Mouse (Mus musculus): ENCODE results near the gene Prkag3.

The Prkag3 gene

DNA sequence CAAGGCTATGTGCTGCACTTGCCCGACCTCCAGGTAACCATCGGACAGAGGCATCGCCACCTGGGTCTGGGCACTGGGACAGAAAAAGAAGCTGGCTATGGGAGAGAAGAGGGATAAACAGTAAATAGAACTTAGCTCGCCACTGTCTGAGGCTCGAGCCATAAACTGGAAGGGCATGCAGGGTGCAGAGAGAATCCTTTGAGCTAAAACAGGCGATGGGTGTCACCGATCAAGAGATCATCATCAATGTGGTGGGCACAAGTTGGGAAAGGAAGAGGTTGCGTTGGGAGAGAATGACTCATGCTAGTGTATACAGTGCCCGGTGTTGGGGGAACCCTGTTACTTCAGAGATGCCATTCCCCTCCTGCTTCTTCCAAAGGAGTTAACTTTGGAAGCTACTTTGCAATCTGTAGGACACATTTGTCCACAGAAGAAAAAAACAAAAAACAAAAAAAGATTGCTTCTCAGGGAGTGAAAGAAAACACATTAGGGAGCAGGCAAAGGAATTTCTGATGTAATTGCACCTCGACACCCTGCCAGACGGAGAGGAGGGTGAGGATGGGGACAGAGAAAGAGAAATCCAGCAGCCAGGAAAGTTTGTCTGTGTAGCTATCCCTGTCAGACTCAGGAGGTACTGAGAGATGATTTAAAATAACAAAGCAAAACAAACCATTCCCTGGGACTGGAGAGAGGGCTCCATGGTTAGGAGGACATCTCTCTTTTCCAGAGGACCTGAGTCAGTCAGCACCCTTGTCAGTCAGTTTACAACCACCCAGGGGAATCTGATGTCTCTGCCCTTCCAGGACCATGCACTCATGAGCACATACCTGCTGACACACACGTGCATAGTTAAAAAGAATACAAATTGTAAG is 34.9 kb downstream of the Prkag3 start:
- DNase-seq (ENCODE audit: extremely low read depth, low read depth, low spot score), result no peak

GRCm38 (mm10) chr1:74713099-74713858 is 35.7 kb downstream of the Prkag3 start, which contains the start of gene Cyp27a1:
Cyp27a1 (plus strand) TSS chr1:74713574.
- no peak for DNase-seq (ENCODE audit: extremely low read depth, low read depth, low spot score)

DNA sequence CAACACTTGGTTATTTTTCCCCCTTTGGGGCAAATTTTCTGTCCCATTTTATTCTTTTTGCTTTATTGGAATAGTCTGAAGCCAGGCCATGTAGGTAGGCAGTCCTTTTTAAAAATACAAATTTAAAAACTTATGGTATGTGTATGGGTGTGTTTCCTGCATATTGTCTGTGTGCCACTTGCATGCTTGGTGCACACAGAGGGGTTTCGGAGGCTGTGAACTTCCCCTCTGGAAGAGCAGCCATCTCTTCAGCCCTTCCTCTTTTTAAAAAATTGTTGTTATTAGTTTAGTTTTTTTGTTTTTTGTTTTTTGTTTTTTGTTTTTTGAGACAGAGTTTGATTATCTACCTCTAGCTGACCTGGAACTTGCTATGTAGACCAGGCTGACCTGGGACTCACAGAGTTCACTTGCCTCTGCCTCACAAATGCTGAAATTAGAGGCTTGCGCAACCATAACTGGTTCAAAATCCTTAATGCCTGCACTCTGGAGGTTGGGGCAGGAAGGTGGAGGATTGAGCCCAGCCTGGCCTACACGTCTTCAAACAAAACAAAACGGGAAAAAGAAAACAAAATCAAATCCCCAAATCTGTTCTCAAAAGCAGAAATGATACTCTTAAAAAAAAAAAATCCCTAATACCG is 36.4 kb downstream of the Prkag3 start:
- DNase-seq (ENCODE audit: extremely low read depth, low read depth, low spot score), result peak; percentile 43

GRCm38 (mm10) chr1:74712046-74712445 is 37.0 kb downstream of the Prkag3 start:
- no peak for DNase-seq (ENCODE audit: extremely low read depth, low read depth, low spot score)

DNA sequence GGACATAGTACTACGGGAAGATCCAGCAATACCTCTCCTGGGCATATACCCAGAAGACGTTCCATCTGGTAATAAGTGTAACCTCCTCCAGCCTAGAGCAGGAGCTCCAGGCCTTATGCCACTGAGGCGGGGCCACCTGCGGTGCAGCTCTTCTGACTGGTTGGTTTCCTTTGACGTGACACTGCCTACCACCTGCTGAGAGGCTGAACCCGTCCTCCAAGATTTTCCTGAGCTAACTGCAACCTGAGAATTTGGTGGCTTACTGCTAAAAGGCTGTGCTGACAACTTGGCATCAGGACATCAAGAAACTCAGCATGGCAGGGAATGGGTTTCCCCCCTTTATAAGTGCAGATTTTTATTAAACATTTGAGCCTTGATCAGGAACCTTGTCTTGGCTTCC is 39.5 kb downstream of the Prkag3 start:
- DNase-seq (ENCODE audit: extremely low read depth, low read depth, low spot score), result no peak

DNA sequence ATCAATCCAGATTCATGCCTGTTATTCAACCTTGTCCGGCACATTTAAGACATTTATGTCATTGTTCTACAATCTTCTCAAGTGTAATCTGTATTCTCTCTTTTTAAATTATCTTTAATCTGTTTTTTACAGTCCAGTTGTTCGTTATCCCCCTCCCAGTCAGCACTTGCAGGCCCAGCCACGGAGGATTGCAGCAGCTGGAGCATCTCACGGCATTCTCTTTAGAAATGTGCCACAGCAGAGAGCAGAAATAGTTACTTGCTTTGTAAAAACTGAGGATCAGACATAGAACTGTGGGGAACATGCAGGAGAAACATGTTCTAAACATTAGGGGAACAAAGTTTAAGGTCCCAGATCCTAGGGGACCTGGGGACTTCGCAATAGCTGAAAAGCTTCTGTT is 44.0 kb downstream of the Prkag3 start:
- no peak for DNase-seq (ENCODE audit: extremely low read depth, low read depth, low spot score)

DNA sequence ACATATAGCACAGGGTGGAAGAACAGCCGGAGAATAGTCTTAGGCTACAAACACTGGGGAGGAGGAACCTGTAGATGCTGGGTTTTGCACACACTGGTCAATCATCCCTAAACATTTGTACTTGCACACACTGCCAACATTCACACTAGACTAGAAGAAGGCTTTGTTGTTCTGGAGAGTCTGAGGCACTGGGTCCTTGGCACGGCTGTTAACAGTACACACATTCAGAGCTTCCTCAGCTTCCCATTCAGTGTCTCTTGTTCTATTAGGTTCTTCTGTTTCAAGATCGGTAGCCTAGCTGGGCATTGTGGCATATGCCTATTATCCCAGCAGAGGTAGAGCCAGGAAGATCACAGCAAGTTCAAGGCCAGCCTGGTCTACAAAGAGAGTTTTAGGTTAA is 44.9 kb downstream of the Prkag3 start:
- DNase-seq (ENCODE audit: extremely low read depth, low read depth, low spot score), result no peak

- no peak for DNase-seq (ENCODE audit: extremely low read depth, low read depth, low spot score)
Observed at GRCm38 (mm10) chr1:74702142-74702553, 46.9 kb downstream of the Prkag3 start.

GRCm38 (mm10) chr1:74698791-74699190 is 50.2 kb downstream of the Prkag3 start:
- DNase-seq (ENCODE audit: extremely low read depth, low read depth, low spot score), result no peak

DNA sequence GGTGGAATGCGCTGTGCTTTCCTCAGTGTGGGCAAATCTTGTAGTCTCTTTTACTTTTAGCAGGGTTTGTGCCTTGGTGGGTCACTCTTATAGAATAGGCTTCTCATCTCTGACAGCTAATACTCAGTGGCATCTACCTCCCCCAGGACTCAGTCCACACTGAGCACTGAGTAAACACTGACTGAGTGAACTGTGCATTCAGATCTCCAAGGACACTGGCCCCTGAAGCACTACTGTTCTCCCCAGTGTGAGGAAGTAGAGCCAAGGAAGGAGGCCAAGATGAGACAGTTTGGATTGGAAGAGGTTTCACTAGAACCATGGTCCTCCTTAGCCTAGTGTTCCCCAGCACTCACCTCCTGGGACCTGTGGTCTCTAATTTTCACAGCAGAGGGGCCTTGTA is 50.7 kb downstream of the Prkag3 start:
- no peak for DNase-seq (ENCODE audit: extremely low read depth, low read depth, low spot score)

GRCm38 (mm10) chr1:74697416-74697815 is 51.6 kb downstream of the Prkag3 start:
- no peak for DNase-seq (ENCODE audit: extremely low read depth, low read depth, low spot score)

DNA sequence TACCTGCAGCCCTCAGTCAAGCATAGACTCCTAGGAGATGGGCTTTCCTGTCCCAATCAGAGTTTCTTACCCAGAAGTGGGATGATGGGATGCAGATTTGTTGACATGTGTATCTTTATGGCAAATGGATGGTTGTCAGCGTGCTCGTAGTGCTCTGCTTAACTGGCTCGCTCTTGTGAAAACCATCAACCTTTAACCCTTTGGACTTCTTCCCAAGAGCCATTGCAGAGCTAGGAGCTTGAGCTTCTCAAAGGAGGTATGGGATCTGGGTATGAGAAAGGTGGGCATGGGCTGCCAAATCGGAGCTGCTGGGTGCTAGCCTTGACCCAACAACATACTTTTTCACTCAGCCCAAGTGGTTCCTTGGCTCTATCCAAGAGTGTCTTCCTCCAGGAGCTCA is 53.2 kb downstream of the Prkag3 start:
- no peak for DNase-seq (ENCODE audit: extremely low read depth, low read depth, low spot score)

DNA sequence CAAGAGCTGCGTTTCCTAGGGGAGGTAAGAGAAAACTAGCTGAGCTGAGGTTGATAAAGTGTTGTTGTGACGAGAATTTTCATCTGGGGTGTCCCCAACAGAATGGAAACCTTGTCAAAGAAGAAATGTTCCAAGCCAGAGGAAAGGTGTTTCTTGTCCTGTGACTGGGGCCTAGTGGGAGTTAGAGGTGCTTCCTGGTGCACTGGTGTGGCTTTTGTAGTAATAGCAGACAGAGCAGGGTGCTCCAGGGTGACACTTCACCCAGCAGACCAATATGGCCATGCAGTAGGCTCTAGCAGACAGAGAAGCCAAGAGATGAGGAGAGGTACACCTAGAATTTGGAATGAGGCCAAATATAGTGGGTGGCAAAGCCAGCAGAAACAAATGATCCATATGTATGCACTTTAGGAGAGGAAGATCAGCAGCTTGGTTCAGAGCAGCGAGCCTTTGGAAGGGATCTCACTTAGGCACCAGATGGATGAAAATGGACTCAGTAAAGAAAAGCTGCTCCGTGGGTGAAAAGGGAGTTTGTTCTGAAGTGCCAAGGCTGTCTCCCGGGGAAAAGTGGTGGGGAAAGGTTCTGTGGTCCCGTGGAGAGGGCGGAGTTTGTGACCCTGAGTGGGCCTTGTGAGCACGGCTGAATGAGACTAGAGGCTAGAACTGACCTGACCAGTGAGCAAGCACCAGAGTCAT is 55.0 kb downstream of the Prkag3 start:
- DNase-seq (ENCODE audit: extremely low read depth, low read depth, low spot score), result no peak
